In the genomic region with DNA sequence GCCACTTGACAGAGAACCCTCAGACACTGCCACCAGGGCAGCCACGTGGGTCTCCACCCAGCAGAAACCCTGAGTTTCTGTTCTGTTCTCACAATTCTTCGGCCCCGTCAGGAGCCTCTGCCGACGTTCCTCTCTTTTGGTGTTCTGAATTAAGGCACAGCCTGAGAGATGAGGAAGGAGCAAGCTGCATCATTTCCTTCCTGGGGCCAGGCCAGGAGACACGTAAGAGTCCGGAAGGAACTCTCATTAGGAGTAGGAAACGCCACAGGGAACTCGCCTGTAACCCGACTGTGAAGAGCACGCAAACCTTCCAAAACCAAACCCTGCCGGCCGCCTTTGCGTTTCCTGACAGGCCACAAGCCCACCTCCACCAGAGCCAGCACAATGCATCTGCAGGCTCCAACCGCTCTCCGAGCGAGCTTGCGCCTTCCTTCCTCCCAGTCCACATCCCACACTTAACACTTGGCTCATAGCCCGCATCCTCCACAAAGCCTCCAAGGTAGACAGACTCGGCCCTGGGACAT, we compare ENCODE assay signal across 8 mouse cellular contexts. TPM values are rescaled to one million over a fixed set of nuclear protein-coding genes. Genes with fewer than 3 reads are reported as not detected.
DNase-seq lines count a peak whose midpoint lies in the region; ATAC-seq and TF ChIP-seq lines count a peak whose summit lies in the region.

No protein-coding gene starts in this region.

- H3K27ac ChIP-seq in kidney, embryonic 15.5 days, result peak overlapping the region; percentile 49
- peak overlapping the region; percentile 64 for H3K27ac ChIP-seq in lung, postnatal 0 days (ENCODE audit: low read length)
- H3K27ac ChIP-seq in forebrain, embryonic 16.5 days (ENCODE audit: low read length), result no peak overlapping the region; the same call in 1 of the 2 replicates
- no peak overlapping the region for H3K27ac ChIP-seq in midbrain, embryonic 13.5 days

- WGBS in kidney, embryonic 15.5 days, result 65% methylated on average over 20 of the region's 20 CpGs
- WGBS in lung, postnatal 0 days, result 58% methylated on average over 20 of the region's 20 CpGs
- 81% methylated on average over 20 of the region's 20 CpGs for WGBS in forebrain, embryonic 16.5 days
- WGBS in midbrain, embryonic 13.5 days, result 88% methylated on average over 20 of the region's 20 CpGs

- no peaks in the 10 kb centered on the region for H3K9me3 ChIP-seq in kidney, embryonic 15.5 days (replicated peaks)
- H3K9me3 ChIP-seq in lung, postnatal 0 days (ENCODE audit: low read length), result no peaks in the 10 kb centered on the region
- no peaks in the 10 kb centered on the region for H3K9me3 ChIP-seq in forebrain, embryonic 16.5 days (ENCODE audit: control insufficient read depth, low read length)
- no peaks in the 10 kb centered on the region for H3K9me3 ChIP-seq in midbrain, embryonic 13.5 days

- H3K36me3 ChIP-seq in kidney, embryonic 15.5 days, result no peaks in the 10 kb centered on the region
- H3K36me3 ChIP-seq in lung, postnatal 0 days (ENCODE audit: insufficient read depth, low read length), result no peaks in the 10 kb centered on the region
- no peaks in the 10 kb centered on the region for H3K36me3 ChIP-seq in splenic B cell, adult 2 months (ENCODE audit: control insufficient read depth, insufficient read depth, low read length, poor library complexity, severe bottlenecking)
- no peaks in the 10 kb centered on the region for H3K36me3 ChIP-seq in forebrain, embryonic 16.5 days (ENCODE audit: control insufficient read depth, insufficient read depth)
- H3K36me3 ChIP-seq in midbrain, embryonic 13.5 days, result no peaks in the 10 kb centered on the region

- H3K4me3 ChIP-seq in kidney, embryonic 15.5 days (replicated peaks), result no peak overlapping the region
- no peak overlapping the region for H3K4me3 ChIP-seq in lung, postnatal 0 days (ENCODE audit: low read depth, low read length)
- no peak overlapping the region for H3K4me3 ChIP-seq in forebrain, embryonic 16.5 days (replicated peaks; ENCODE audit: low read length)
- no peak overlapping the region for H3K4me3 ChIP-seq in midbrain, embryonic 13.5 days (replicated peaks)

- peak; percentile 14 for DNase-seq in urinary bladder, postnatal 25 days (ENCODE audit: low spot score)
- DNase-seq in urinary bladder, postnatal 10 days (ENCODE audit: low spot score), result no peak
- DNase-seq in gastrocnemius, postnatal 25 days, result peak; percentile 71
- peak; percentile 77 for DNase-seq in lung, postnatal 0 days (ENCODE audit: low spot score)
- peak; percentile 10 for DNase-seq in splenic B cell, adult 2 months (ENCODE audit: low read depth, low spot score)

- no peaks in the 10 kb centered on the region for H3K27me3 ChIP-seq in kidney, embryonic 15.5 days
- H3K27me3 ChIP-seq in lung, postnatal 0 days (replicated peaks; ENCODE audit: insufficient read depth, low read length), result no peaks in the 10 kb centered on the region
- H3K27me3 ChIP-seq in splenic B cell, adult 2 months (ENCODE audit: control insufficient read depth, insufficient read depth, low read length, poor library complexity, severe bottlenecking), result no peaks in the 10 kb centered on the region
- no peaks in the 10 kb centered on the region for H3K27me3 ChIP-seq in forebrain, embryonic 16.5 days (replicated peaks; ENCODE audit: control insufficient read depth, insufficient read depth, low read length)
- peaks cover 3% of the 10 kb centered on the region; the same call in 1 of the 2 replicates for H3K27me3 ChIP-seq in midbrain, embryonic 13.5 days

- H3K9ac ChIP-seq in kidney, embryonic 15.5 days, result no peak overlapping the region
- no peak overlapping the region for H3K9ac ChIP-seq in lung, postnatal 0 days (replicated peaks; ENCODE audit: low read depth)
- no peak overlapping the region for H3K9ac ChIP-seq in forebrain, embryonic 16.5 days (replicated peaks; ENCODE audit: low read depth, low read length)
- H3K9ac ChIP-seq in midbrain, embryonic 13.5 days (replicated peaks), result no peak overlapping the region

- no peaks in the 10 kb centered on the region; the same call in 1 of the 2 replicates for H3K4me1 ChIP-seq in kidney, embryonic 15.5 days
- H3K4me1 ChIP-seq in lung, postnatal 0 days (ENCODE audit: insufficient read depth, low read depth, low read length), result no peaks in the 10 kb centered on the region
- no peaks in the 10 kb centered on the region for H3K4me1 ChIP-seq in forebrain, embryonic 16.5 days (replicated peaks; ENCODE audit: control insufficient read depth, insufficient read depth, low read length)
- no peaks in the 10 kb centered on the region for H3K4me1 ChIP-seq in midbrain, embryonic 13.5 days (replicated peaks)

- ATAC-seq in kidney, embryonic 15.5 days (replicated peaks; ENCODE audit: low FRiP score), result peak; percentile 58; the same call in 1 of the 2 replicates
- ATAC-seq in lung, postnatal 0 days, result peak; percentile 91
- ATAC-seq in forebrain, embryonic 16.5 days, result no peak
- no peak for ATAC-seq in midbrain, embryonic 13.5 days

- peak; percentile 95 for TF ChIP-seq EP300 in lung, postnatal 0 days (IDR thresholded peaks at IDR 0.05)

- TF ChIP-seq CTCF in lung, postnatal 0 days (IDR thresholded peaks at IDR 0.05), result no peak; the same call in 1 of the 2 replicates

- peak overlapping the region; percentile 15; the same call in 1 of the 2 replicates for H3K4me2 ChIP-seq in kidney, embryonic 15.5 days
- 0 out of 2 replicates have a peak overlapping the region, but pooled peaks have one; percentile 27 for H3K4me2 ChIP-seq in lung, postnatal 0 days (replicated peaks; ENCODE audit: low read depth, low read length)
- no peak overlapping the region for H3K4me2 ChIP-seq in forebrain, embryonic 16.5 days (ENCODE audit: low read length)
- no peak overlapping the region for H3K4me2 ChIP-seq in midbrain, embryonic 13.5 days (replicated peaks)

RNA-seq across cellular contexts. Expression of gene Kdr, which starts 44.7 kb away (rescaled TPM):
- 10 to 100 TPM; 13.7 to 19.4 TPM for total RNA-seq in gastrocnemius, postnatal 25 days (2021)
- 37.8 and 41.7 TPM in 2 replicates for polyA plus RNA-seq in kidney, embryonic 15.5 days (2015; fragmentation: Nextera tagmentation; extraction: Ambion mirVana)
- 46.4 and 69.4 TPM in 2 replicates for polyA plus RNA-seq in lung, postnatal 0 days (2015; fragmentation: Nextera tagmentation; extraction: Ambion mirVana)
- polyA plus RNA-seq in forebrain, embryonic 16.5 days (2015; fragmentation: Nextera tagmentation; extraction: Ambion mirVana), result 22.8 and 26.0 TPM in 2 replicates
- 19.4 and 22.1 TPM in 2 replicates for polyA plus RNA-seq in midbrain, embryonic 13.5 days (2015; fragmentation: Nextera tagmentation; extraction: Ambion mirVana)

Comparison
In these comparisons a context has a peak if more than half of its experiments do, and no peak if none do; other contexts are left out.
1. ATAC-seq: peak in kidney, embryonic 15.5 days (single experiment) and lung, postnatal 0 days (single experiment); none in forebrain, embryonic 16.5 days (single experiment) and midbrain, embryonic 13.5 days (single experiment).
2. H3K27ac ChIP-seq: peak in kidney, embryonic 15.5 days (single experiment) and lung, postnatal 0 days (single experiment); none in forebrain, embryonic 16.5 days (single experiment) and midbrain, embryonic 13.5 days (single experiment).
3. H3K4me2 ChIP-seq: peak in kidney, embryonic 15.5 days (single experiment) and lung, postnatal 0 days (single experiment); none in forebrain, embryonic 16.5 days (single experiment) and midbrain, embryonic 13.5 days (single experiment).